Mouse (Mus musculus) midbrain, embryonic 11.5 days (tissue): ENCODE results near the gene Cep131. TPM values are rescaled to one million over a fixed set of nuclear protein-coding genes. Genes with fewer than 3 reads are reported as not detected.

Source experiments
- ATAC-seq: fragments of 200-750 bp; cut with Nextera tagmentation; 2 replicates; pipeline ENCODE4 v1.8.0; 2017; ENCODE audit warnings: moderate TSS enrichment, moderate library complexity; ENCODE audit not compliant: low FRiP score
- DNase-seq: peaks from one replicate; pipeline ENCODE4 v3.0.0; 2015; ENCODE audit warnings: low spot score; ENCODE audit errors: missing footprints
- H3K27ac ChIP-seq: fragments of 300-500 bp; sonication (generic); 2 replicates; pipeline ENCODE4 v1.5.1; 2014; ENCODE audit warnings: low read depth, low read length
- H3K27me3 ChIP-seq: fragments of 300-500 bp; sonication (generic); 2 replicates; pipeline ENCODE4 v1.6.1; 2014; ENCODE audit warnings: mild to moderate bottlenecking, low read length, moderate library complexity, mixed read lengths; ENCODE audit not compliant: control insufficient read depth, insufficient read depth
- H3K36me3 ChIP-seq: fragments of 300-500 bp; sonication (generic); 2 replicates; pipeline ENCODE4 v1.6.1; 2014; ENCODE audit warnings: mild to moderate bottlenecking, low read length, moderate library complexity, mixed read lengths; ENCODE audit not compliant: control insufficient read depth, insufficient read depth
- H3K4me1 ChIP-seq: fragments of 300-500 bp; sonication (generic); 2 replicates; pipeline ENCODE4 v1.6.1; 2014; ENCODE audit warnings: low read length; ENCODE audit not compliant: control insufficient read depth, insufficient read depth
- H3K4me2 ChIP-seq: fragments of 300-500 bp; sonication (generic); 2 replicates; pipeline ENCODE4 v1.6.1; 2014; ENCODE audit warnings: mild to moderate bottlenecking, moderate library complexity
- H3K4me3 ChIP-seq: fragments of 300-500 bp; sonication (generic); 2 replicates; pipeline ENCODE4 v1.5.1; 2014; ENCODE audit warnings: low read depth, low read length
- H3K9ac ChIP-seq: fragments of 300-500 bp; sonication (generic); 2 replicates; pipeline ENCODE4 v1.6.1; 2014; ENCODE audit warnings: low read length
- H3K9me3 ChIP-seq: fragments of 300-500 bp; sonication (generic); 2 replicates; pipeline ENCODE4 v1.6.1; 2016; ENCODE audit warnings: low read length; ENCODE audit not compliant: control insufficient read depth
- WGBS: fragments of 180-500 bp; shearing (Covaris S2); extraction: QIAGEN DNeasy Blood & Tissue Kit; methylation state at CpG from one replicate; pipeline ENCODE4 v1.1.7; 2014; 5-methylcytosine and 5-hydroxymethylcytosine counted together
- polyA plus RNA-seq: library from polyadenylated mRNA; unstranded; fragments of >200 nt; fragmentation: Nextera tagmentation; extraction: Ambion mirVana; gene quantifications from 2 replicates; pipeline ENCODE4 v1.2.1, GENCODE M21; 2014

The Cep131 gene
- polyA plus RNA-seq, 1 experiment from 2014 or later = 28.9 TPM

GRCm38 (mm10) chr11:120107026-120107425, 20.4 kb upstream of the Cep131 start:
- Histone ChIP-seq H3K36me3 (peaks cover 2% of the 10 kb centered on the region; the same call in 1 of the 2 replicates), H3K4me1 (no peaks in the 10 kb centered on the region), H3K9ac (no peak overlapping the region), H3K27me3 (no peaks in the 10 kb centered on the region), H3K4me3 (no peak overlapping the region), H3K27ac (no peak overlapping the region), H3K9me3 (no peaks in the 10 kb centered on the region), H3K4me2 (no peak overlapping the region)
- DNase-seq = peak; percentile 28
- 88% methylated on average over 2 of the region's 2 CpGs for WGBS
- no peak for ATAC-seq

GRCm38 (mm10) chr11:120103431-120103997, 16.9 kb upstream of the Cep131 start:
- no peak for DNase-seq
- Histone ChIP-seq H3K9ac (no peak overlapping the region), H3K27me3 (no peaks in the 10 kb centered on the region), H3K4me1 (peaks cover 9% of the 10 kb centered on the region), H3K36me3 (peaks cover 2% of the 10 kb centered on the region; the same call in 1 of the 2 replicates), H3K9me3 (no peaks in the 10 kb centered on the region), H3K4me2 (no peak overlapping the region), H3K4me3 (no peak overlapping the region), H3K27ac (no peak overlapping the region)
- ATAC-seq = no peak
- whole genome bisulfite sequencing = 98% methylated on average over 3 of the region's 3 CpGs

- DNase-seq (peak; percentile 96), ATAC-seq (no peak)
- no peaks in the 10 kb centered on the region for H3K27me3 ChIP-seq
- peaks cover 17% of the 10 kb centered on the region for H3K4me1 ChIP-seq
- no peak overlapping the region for H3K9ac ChIP-seq
- H3K36me3 ChIP-seq = peaks cover 2% of the 10 kb centered on the region; the same call in 1 of the 2 replicates
- no peak overlapping the region for H3K4me3 ChIP-seq
- no peak overlapping the region for H3K4me2 ChIP-seq
- H3K27ac ChIP-seq = no peak overlapping the region
- 2% methylated on average over 3 of the region's 3 CpGs for WGBS
- H3K9me3 ChIP-seq = no peaks in the 10 kb centered on the region
These were observed 14.4 kb upstream of the Cep131 start for GRCm38 (mm10) chr11:120101036-120101435.

- peak; percentile 97 for ATAC-seq
- Histone ChIP-seq H3K9ac (peak within 1 kb of the TSS; percentile 76), H3K27me3 (no peaks in the 10 kb centered on the region), H3K4me2 (peak within 1 kb of the TSS; percentile 78), H3K9me3 (no peaks in the 10 kb centered on the region), H3K4me1 (peaks cover 17% of the 10 kb centered on the region), H3K4me3 (peak within 1 kb of the TSS; percentile 49), H3K27ac (peak within 1 kb of the TSS; percentile 62), H3K36me3 (0 out of 2 replicates have a peak, but pooled peaks cover 2% of the 10 kb centered on the region)
- peak; percentile 100 for DNase-seq
- under 1% methylated on average over 77 of the region's 77 CpGs for WGBS
These were observed 12.2 kb upstream of the Cep131 start, which contains the start of the genes Tepsin and Ndufaf8 for GRCm38 (mm10) chr11:120098588-120099511. Gene Tepsin, minus strand, starts transcription at chr11:120098731. Gene Ndufaf8, plus strand, starts transcription at chr11:120098928.

- Histone ChIP-seq H3K9me3 (no peaks in the 10 kb centered on the region), H3K9ac (no peak overlapping the region), H3K4me3 (no peak overlapping the region), H3K27me3 (no peaks in the 10 kb centered on the region), H3K27ac (no peak overlapping the region), H3K4me1 (peaks cover 8% of the 10 kb centered on the region), H3K4me2 (no peak overlapping the region), H3K36me3 (peaks cover 10% of the 10 kb centered on the region; the same call in 1 of the 2 replicates)
- ATAC-seq (no peak), DNase-seq (no peak)
- 81% methylated on average over 23 of the region's 23 CpGs for WGBS
These were observed 6.4 kb upstream of the Cep131 start for GRCm38 (mm10) chr11:120092817-120093591.

- Histone ChIP-seq H3K4me1 (peaks cover 5% of the 10 kb centered on the region), H3K27ac (no peak overlapping the region), H3K9ac (no peak overlapping the region), H3K4me3 (no peak overlapping the region), H3K27me3 (no peaks in the 10 kb centered on the region), H3K36me3 (peaks cover 10% of the 10 kb centered on the region; the same call in 1 of the 2 replicates), H3K4me2 (no peak overlapping the region), H3K9me3 (no peaks in the 10 kb centered on the region)
- ATAC-seq (no peak), DNase-seq (no peak)
- 91% methylated on average over 4 of the region's 4 CpGs for WGBS
These were observed 4.0 kb upstream of the Cep131 start for GRCm38 (mm10) chr11:120090661-120091060.

- H3K27ac ChIP-seq = peak overlapping the region; percentile 70; the same call in 1 of the 2 replicates
- no peak for ATAC-seq
These were observed 568 bp downstream of the Cep131 start for GRCm38 (mm10) chr11:120085891-120086627.

GRCm38 (mm10) chr11:120080282-120080681, 6.3 kb downstream of the Cep131 start:
- H3K9ac ChIP-seq = no peak overlapping the region
- DNase-seq = no peak
- H3K4me2 ChIP-seq = no peak overlapping the region
- no peak overlapping the region for H3K4me3 ChIP-seq
- WGBS = 92% methylated on average over 6 of the region's 6 CpGs
- no peaks in the 10 kb centered on the region for H3K27me3 ChIP-seq
- peaks cover 14% of the 10 kb centered on the region for H3K36me3 ChIP-seq
- no peaks in the 10 kb centered on the region for H3K9me3 ChIP-seq
- peaks cover 2% of the 10 kb centered on the region; the same call in 1 of the 2 replicates for H3K4me1 ChIP-seq
- no peak for ATAC-seq
- no peak overlapping the region for H3K27ac ChIP-seq

More at GRCm38 (mm10) chr11:120085891-120086627, 568 bp downstream of the Cep131 start:
- no peaks in the 10 kb centered on the region for H3K9me3 ChIP-seq
- H3K4me3 ChIP-seq = peak overlapping the region; percentile 97
- peak overlapping the region; percentile 86 for H3K4me2 ChIP-seq
- DNase-seq = peak; percentile 91
- peaks cover 11% of the 10 kb centered on the region for H3K4me1 ChIP-seq
- H3K36me3 ChIP-seq = peaks cover 6% of the 10 kb centered on the region; the same call in 1 of the 2 replicates
- H3K9ac ChIP-seq = peak overlapping the region; percentile 97
- WGBS = under 1% methylated on average over 25 of the region's 25 CpGs
- no peaks in the 10 kb centered on the region for H3K27me3 ChIP-seq
